Mouse (Mus musculus): ENCODE results near the gene Slc4a4. TPM values are rescaled to one million over a fixed set of nuclear protein-coding genes. Genes with fewer than 3 reads are reported as not detected.
A peak's percentile ranks its signal among the peaks of the same experiment; 100 is the strongest.

Slc4a4 gene
- polyA plus RNA-seq, 1 experiment from 2014 or later = 0.47 TPM

DNA sequence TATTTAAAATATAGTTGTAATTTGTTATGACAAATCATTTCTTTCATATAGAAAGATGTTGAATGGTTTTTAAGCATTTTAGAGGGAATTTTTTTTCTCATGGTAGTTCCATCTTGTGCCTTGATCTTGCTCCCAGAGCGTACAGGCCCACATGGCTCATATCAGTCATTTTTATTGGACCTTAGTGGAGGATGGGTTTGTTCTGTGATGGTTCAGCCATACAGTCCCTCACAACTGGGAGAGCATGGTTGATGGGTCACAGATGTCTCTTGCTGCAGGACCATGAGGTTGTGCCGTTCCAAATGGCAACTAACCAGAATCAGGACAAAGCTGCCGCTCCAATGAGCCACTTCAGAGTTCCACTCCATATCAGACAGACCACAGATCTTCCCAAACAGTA is 308.0 kb downstream of the Slc4a4 start:
- no peak for ATAC-seq (ENCODE audit: low read depth)
- Histone ChIP-seq H3K4me1 (ENCODE audit: control insufficient read depth, low read depth, low read length) (no peaks in the 10 kb centered on the region), H3K9ac (ENCODE audit: low read depth, low read length) (no peak overlapping the region), H3K36me3 (ENCODE audit: control insufficient read depth, insufficient read depth) (no peaks in the 10 kb centered on the region), H3K27ac (ENCODE audit: low read length) (no peak overlapping the region), H3K4me3 (ENCODE audit: low read depth, low read length) (no peak overlapping the region), H3K4me2 (ENCODE audit: low read depth, low read length) (no peak overlapping the region), H3K9me3 (replicated peaks; ENCODE audit: control insufficient read depth, low read length) (no peaks in the 10 kb centered on the region), H3K27me3 (ENCODE audit: control insufficient read depth, insufficient read depth, low read depth, low read length) (no peaks in the 10 kb centered on the region)
- 67% methylated on average over 3 of the region's 3 CpGs for WGBS (ENCODE audit: insufficient replicate concordance)

DNA sequence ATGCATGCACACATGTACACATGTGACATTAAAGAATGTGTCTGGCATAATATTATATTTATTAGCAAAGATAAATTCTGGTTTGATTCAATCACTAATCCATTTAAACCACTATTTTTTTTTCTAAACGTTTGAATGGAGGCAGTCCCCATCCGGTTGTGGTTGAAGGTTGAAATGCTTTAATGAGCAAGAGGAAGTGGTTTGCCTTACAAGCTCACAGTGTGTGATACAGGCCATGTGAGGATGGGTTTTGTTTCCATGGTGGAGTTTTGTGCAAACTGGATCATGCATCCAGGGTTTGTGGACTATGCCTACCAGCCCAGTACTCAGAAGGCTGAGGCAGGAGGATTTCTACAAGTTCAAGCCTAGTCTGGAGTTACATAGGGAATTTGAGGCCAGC is 311.9 kb downstream of the Slc4a4 start:
- no peak for ATAC-seq (ENCODE audit: low read depth)
- WGBS (ENCODE audit: insufficient replicate concordance) = 17% methylated on average over 2 of the region's 2 CpGs
- Histone ChIP-seq H3K9me3 (replicated peaks; ENCODE audit: control insufficient read depth, low read length) (no peaks in the 10 kb centered on the region), H3K27ac (ENCODE audit: low read length) (no peak overlapping the region), H3K27me3 (ENCODE audit: control insufficient read depth, insufficient read depth, low read depth, low read length) (no peaks in the 10 kb centered on the region), H3K9ac (ENCODE audit: low read depth, low read length) (no peak overlapping the region), H3K4me2 (ENCODE audit: low read depth, low read length) (no peak overlapping the region), H3K4me3 (ENCODE audit: low read depth, low read length) (no peak overlapping the region), H3K36me3 (ENCODE audit: control insufficient read depth, insufficient read depth) (no peaks in the 10 kb centered on the region), H3K4me1 (ENCODE audit: control insufficient read depth, low read depth, low read length) (no peaks in the 10 kb centered on the region)

DNA sequence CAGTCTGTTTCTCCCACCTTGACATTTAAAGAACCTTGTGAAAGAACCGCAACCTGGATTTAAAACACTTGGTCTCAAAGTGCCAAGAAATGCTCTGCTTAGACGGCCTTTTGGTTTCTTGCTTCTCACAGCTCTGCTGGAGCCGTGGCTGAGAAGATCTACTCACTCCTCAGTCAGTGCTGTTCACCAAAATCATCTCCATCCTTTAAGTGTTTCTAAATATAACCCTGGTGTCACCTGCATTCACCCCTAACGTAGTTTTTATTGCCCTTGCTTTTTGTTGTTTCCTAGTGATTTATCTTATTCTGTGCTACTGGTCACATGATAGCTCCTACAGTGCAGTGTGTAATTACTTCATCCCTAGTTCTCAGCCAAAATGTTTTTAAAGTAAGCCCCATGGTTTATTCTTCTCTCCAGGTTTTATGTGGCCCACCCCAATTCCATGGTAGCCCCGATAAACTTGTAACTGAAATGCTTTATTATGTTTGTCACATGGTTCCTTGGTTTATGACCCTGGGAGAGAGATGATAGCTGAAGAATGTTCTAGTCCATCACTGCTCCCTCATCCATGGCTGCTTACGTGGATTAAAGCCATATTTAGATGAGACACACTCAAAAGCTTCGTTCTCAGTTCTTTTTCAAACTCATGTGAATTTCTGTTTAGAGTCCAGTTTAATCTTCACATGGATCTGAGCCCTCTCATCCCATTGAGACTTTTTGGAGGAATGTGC is 323.5 kb downstream of the Slc4a4 start:
- WGBS (ENCODE audit: insufficient replicate concordance) = 55% methylated on average over 7 of the region's 7 CpGs
- H3K4me3 ChIP-seq (ENCODE audit: low read depth, low read length) = no peak overlapping the region
- no peaks in the 10 kb centered on the region for H3K27me3 ChIP-seq (ENCODE audit: control insufficient read depth, insufficient read depth, low read depth, low read length)
- H3K9me3 ChIP-seq (replicated peaks; ENCODE audit: control insufficient read depth, low read length) = no peaks in the 10 kb centered on the region
- no peaks in the 10 kb centered on the region for H3K4me1 ChIP-seq (ENCODE audit: control insufficient read depth, low read depth, low read length)
- H3K9ac ChIP-seq (ENCODE audit: low read depth, low read length) = no peak overlapping the region
- no peak for ATAC-seq (ENCODE audit: low read depth)
- no peak overlapping the region for H3K27ac ChIP-seq (ENCODE audit: low read length)
- H3K4me2 ChIP-seq (ENCODE audit: low read depth, low read length) = no peak overlapping the region
- no peaks in the 10 kb centered on the region for H3K36me3 ChIP-seq (ENCODE audit: control insufficient read depth, insufficient read depth)

DNA sequence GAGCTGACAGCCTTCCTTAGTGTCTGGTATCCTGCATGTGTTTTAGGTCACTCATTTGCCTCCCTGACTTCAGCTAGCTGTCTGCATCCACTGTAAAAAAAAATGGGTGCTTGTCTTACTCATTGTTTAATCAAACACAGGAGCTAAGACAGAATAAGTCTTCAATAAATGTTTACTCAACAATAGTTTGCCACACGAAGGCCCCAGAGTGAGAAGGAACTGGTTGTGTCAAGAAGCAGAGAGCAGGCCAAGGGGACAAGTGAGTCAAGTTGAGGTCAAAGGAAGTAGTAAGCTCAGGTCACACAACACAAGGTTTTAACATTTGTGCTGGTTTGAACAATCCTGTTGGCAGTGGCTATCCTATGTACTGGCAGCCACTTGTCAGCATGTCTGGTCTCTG is 324.4 kb downstream of the Slc4a4 start:
- Histone ChIP-seq H3K27me3 (ENCODE audit: control insufficient read depth, insufficient read depth, low read depth, low read length) (no peaks in the 10 kb centered on the region), H3K4me1 (ENCODE audit: control insufficient read depth, low read depth, low read length) (no peaks in the 10 kb centered on the region), H3K36me3 (ENCODE audit: control insufficient read depth, insufficient read depth) (no peaks in the 10 kb centered on the region), H3K9me3 (replicated peaks; ENCODE audit: control insufficient read depth, low read length) (no peaks in the 10 kb centered on the region), H3K4me3 (ENCODE audit: low read depth, low read length) (no peak overlapping the region), H3K4me2 (ENCODE audit: low read depth, low read length) (no peak overlapping the region), H3K27ac (ENCODE audit: low read length) (no peak overlapping the region), H3K9ac (ENCODE audit: low read depth, low read length) (no peak overlapping the region)
- WGBS (ENCODE audit: insufficient replicate concordance) = 47% methylated on average over 1 of the region's 1 CpGs
- no peak for ATAC-seq (ENCODE audit: low read depth)

DNA sequence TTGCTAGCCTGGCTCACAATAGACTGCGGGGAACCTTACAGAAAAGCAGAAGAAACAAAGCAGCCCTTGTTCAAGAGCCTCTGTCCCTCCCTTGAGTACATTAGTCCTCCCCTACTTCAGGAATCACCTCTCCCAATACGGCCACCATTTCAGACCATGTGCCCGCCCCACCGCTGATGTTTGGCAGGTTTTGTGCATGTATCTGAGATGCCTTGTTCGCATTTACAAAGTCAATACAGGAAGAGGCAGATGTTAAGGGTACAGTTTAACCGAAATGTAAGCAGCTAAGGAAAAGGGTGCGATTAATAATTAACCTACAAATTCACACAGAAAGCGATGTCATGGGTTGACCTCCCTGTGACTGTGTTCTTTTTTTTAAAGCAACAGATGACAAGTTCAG is 331.6 kb downstream of the Slc4a4 start:
- H3K9me3 ChIP-seq (replicated peaks; ENCODE audit: control insufficient read depth, low read length) = no peaks in the 10 kb centered on the region
- H3K9ac ChIP-seq (ENCODE audit: low read depth, low read length) = no peak overlapping the region
- H3K36me3 ChIP-seq (ENCODE audit: control insufficient read depth, insufficient read depth) = no peaks in the 10 kb centered on the region
- H3K4me3 ChIP-seq (ENCODE audit: low read depth, low read length) = no peak overlapping the region
- H3K4me1 ChIP-seq (ENCODE audit: control insufficient read depth, low read depth, low read length) = no peaks in the 10 kb centered on the region
- no peak overlapping the region for H3K4me2 ChIP-seq (ENCODE audit: low read depth, low read length)
- ATAC-seq (ENCODE audit: low read depth) = peak; percentile 89
- 58% methylated on average over 8 of the region's 8 CpGs for WGBS (ENCODE audit: insufficient replicate concordance)
- H3K27ac ChIP-seq (ENCODE audit: low read length) = peak overlapping the region; percentile 64; the same call in 1 of the 2 replicates
- no peaks in the 10 kb centered on the region for H3K27me3 ChIP-seq (ENCODE audit: control insufficient read depth, insufficient read depth, low read depth, low read length)

DNA sequence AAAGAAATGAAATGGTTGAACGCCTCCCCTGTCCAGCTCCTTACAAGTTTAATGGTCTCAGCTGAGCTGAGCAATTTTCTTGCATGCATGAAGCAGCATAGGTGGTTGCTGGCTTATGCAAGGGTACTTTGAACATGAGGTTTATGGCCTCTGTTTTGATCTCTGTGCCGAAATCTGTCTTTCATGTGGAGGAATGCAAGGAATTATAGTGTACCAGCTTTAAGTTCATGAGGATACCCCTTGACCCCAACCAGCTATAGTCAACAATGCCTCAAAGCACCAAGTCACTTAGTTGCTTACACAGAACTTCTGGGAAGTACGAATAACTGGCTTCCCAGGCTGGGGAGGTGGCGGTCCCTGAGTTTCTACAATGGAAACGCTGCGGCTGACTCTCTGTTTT is 332.1 kb downstream of the Slc4a4 start:
- peak; percentile 38 for ATAC-seq (ENCODE audit: low read depth)
- no peaks in the 10 kb centered on the region for H3K4me1 ChIP-seq (ENCODE audit: control insufficient read depth, low read depth, low read length)
- peak overlapping the region; percentile 57 for H3K27ac ChIP-seq (ENCODE audit: low read length)
- H3K36me3 ChIP-seq (ENCODE audit: control insufficient read depth, insufficient read depth) = no peaks in the 10 kb centered on the region
- 53% methylated on average over 6 of the region's 6 CpGs for WGBS (ENCODE audit: insufficient replicate concordance)
- H3K4me3 ChIP-seq (ENCODE audit: low read depth, low read length) = no peak overlapping the region
- H3K9ac ChIP-seq (ENCODE audit: low read depth, low read length) = no peak overlapping the region
- no peaks in the 10 kb centered on the region for H3K27me3 ChIP-seq (ENCODE audit: control insufficient read depth, insufficient read depth, low read depth, low read length)
- H3K9me3 ChIP-seq (replicated peaks; ENCODE audit: control insufficient read depth, low read length) = no peaks in the 10 kb centered on the region
- no peak overlapping the region; the same call in 1 of the 2 replicates for H3K4me2 ChIP-seq (ENCODE audit: low read depth, low read length)

DNA sequence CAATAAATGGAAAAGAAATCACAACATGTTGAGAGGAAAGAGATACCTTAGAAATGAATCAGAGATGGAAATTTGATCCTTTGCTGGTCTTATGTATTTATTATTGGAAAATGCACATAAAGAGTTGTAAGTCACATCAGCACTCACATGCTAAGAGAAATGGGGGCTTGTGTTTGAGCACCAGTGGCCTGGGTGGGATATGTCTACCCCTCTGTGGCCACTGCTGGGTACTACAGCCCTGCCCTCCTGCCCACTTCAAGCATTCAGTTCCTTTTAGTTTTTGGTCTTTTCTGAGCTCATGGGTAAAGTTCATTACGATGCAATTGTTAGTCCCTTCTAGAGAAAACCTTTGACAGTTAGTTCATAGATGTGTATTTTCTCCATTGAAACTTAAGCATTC is 335.0 kb downstream of the Slc4a4 start:
- H3K27ac ChIP-seq (ENCODE audit: low read length) = no peak overlapping the region
- WGBS (ENCODE audit: insufficient replicate concordance) = 17% methylated on average over 1 of the region's 1 CpGs
- no peak overlapping the region for H3K9ac ChIP-seq (ENCODE audit: low read depth, low read length)

DNA sequence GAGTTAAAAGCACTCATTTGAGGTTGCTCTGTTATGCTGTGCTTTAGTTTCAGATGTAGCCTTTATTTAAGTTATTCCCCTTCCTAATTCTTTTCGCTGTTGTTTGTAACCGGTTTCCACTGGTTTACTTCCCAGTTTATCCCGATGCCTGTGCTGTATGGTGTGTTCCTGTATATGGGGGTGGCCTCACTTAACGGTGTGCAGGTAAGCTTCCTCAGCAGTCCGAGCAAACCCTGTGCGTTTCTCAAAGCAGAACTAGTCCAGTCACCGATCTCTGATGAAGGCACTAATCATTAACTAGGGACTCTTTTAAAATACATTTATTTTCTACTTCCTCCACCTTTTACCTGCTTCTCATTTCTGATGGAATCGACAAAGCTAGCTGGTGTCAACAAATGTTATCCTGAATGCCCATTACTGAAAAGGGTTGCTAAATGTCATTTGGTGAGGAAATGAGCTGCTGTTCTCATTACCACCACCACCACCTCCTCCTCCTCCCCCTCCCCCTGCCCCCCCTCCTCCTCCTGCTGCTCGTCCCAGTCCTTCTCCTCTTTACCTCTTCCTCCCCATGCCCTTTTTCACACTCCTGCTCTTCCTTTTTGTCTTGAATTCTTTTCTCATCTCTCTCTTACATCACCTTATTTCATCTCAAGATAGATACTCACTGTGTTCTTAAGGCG is 336.6 kb downstream of the Slc4a4 start:
- Histone ChIP-seq H3K27me3 (ENCODE audit: control insufficient read depth, insufficient read depth, low read depth, low read length) (no peaks in the 10 kb centered on the region), H3K9me3 (replicated peaks; ENCODE audit: control insufficient read depth, low read length) (no peaks in the 10 kb centered on the region), H3K36me3 (ENCODE audit: control insufficient read depth, insufficient read depth) (no peaks in the 10 kb centered on the region), H3K27ac (ENCODE audit: low read length) (no peak overlapping the region), H3K9ac (ENCODE audit: low read depth, low read length) (no peak overlapping the region), H3K4me3 (ENCODE audit: low read depth, low read length) (no peak overlapping the region; the same call in 1 of the 2 replicates), H3K4me2 (ENCODE audit: low read depth, low read length) (peak overlapping the region; percentile 6; the same call in 1 of the 2 replicates), H3K4me1 (ENCODE audit: control insufficient read depth, low read depth, low read length) (no peaks in the 10 kb centered on the region)
- WGBS (ENCODE audit: insufficient replicate concordance) = 35% methylated on average over 10 of the region's 10 CpGs
- ATAC-seq (ENCODE audit: low read depth) = peak; percentile 40

More for the DNA sequence above, 335.0 kb downstream of the Slc4a4 start:
- Histone ChIP-seq H3K4me3 (ENCODE audit: low read depth, low read length) (no peak overlapping the region), H3K27me3 (ENCODE audit: control insufficient read depth, insufficient read depth, low read depth, low read length) (no peaks in the 10 kb centered on the region), H3K36me3 (ENCODE audit: control insufficient read depth, insufficient read depth) (no peaks in the 10 kb centered on the region), H3K4me1 (ENCODE audit: control insufficient read depth, low read depth, low read length) (no peaks in the 10 kb centered on the region), H3K9me3 (replicated peaks; ENCODE audit: control insufficient read depth, low read length) (no peaks in the 10 kb centered on the region), H3K4me2 (ENCODE audit: low read depth, low read length) (no peak overlapping the region)
- ATAC-seq (ENCODE audit: low read depth) = no peak

DNA sequence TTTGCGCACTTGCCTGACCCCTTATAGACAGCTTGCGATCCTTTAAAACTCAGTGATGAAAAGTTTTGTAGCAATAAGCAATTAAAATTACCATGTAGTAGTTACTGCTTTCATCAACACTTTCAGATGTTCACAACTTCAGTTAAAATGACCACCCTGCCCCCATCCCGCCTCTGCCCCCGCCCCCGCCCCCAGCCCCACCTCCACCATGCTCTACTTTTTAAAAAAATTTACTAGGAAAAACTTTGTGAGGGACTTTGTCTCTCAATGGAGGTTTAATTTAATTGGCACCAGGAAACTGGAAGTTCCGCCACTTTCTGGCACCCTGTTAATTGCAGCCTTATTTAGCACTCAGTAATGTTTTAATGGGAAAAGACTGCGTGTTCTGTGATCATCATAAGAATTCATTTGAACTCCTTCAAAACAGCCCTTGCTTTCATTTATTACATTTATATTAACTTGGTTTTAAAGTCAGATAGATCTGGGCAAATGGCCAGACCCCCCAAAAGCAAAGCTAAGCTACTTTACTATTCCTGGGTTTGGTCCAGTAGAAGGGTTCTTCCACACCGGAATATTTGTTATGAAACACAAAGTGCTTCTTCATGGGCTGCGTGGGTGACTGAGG is 337.2 kb downstream of the Slc4a4 start:
- Histone ChIP-seq H3K9ac (ENCODE audit: low read depth, low read length) (no peak overlapping the region), H3K9me3 (replicated peaks; ENCODE audit: control insufficient read depth, low read length) (no peaks in the 10 kb centered on the region), H3K4me3 (ENCODE audit: low read depth, low read length) (no peak overlapping the region), H3K36me3 (ENCODE audit: control insufficient read depth, insufficient read depth) (no peaks in the 10 kb centered on the region), H3K4me2 (ENCODE audit: low read depth, low read length) (no peak overlapping the region), H3K27me3 (ENCODE audit: control insufficient read depth, insufficient read depth, low read depth, low read length) (no peaks in the 10 kb centered on the region), H3K27ac (ENCODE audit: low read length) (no peak overlapping the region), H3K4me1 (ENCODE audit: control insufficient read depth, low read depth, low read length) (no peaks in the 10 kb centered on the region)
- no peak for ATAC-seq (ENCODE audit: low read depth)
- WGBS (ENCODE audit: insufficient replicate concordance) = 65% methylated on average over 9 of the region's 9 CpGs

All from liver, embryonic 16.5 days (tissue).